Mouse (Mus musculus) CH12.LX (cell line): ENCODE data around the gene Il18r1.

Experiments
- CHD2 ChIP-seq: IDR thresholded peaks from 2 replicates; pipeline ENCODE4 v1.6.1; 2011; ENCODE audit warnings: low read length, improper control_type of control experiment
- CTCF ChIP-seq, 2 experiments: IDR thresholded peaks in 1 of 2; conservative IDR thresholded peaks in 1 of 2; 2 replicates each; pipeline ENCODE4 v1.5.1; 2011 to 2012; ENCODE audit warnings: low read depth in 2 of 2, low read length in 2 of 2, improper control_type of control experiment in 1 of 2, inconsistent platforms in 1 of 2, mild to moderate bottlenecking in 1 of 2, moderate library complexity in 1 of 2
- E2F4 ChIP-seq: IDR thresholded peaks from 2 replicates; pipeline ENCODE4 v1.6.1; 2011; ENCODE audit warnings: low read depth, low read length, improper control_type of control experiment; ENCODE audit not compliant: insufficient replicate concordance
- HCFC1 ChIP-seq: IDR thresholded peaks from 2 replicates; pipeline ENCODE4 v1.6.1; 2012; ENCODE audit warnings: low read depth, mild to moderate bottlenecking, inconsistent platforms, low read length, improper control_type of control experiment
- JUND ChIP-seq: conservative IDR thresholded peaks from 2 replicates; pipeline ENCODE4 v1.6.1; 2011; ENCODE audit warnings: low read depth, low read length, improper control_type of control experiment
- MAFK ChIP-seq: IDR thresholded peaks from 2 replicates; pipeline ENCODE4 v1.6.1; 2011; ENCODE audit warnings: low read length, improper control_type of control experiment; ENCODE audit not compliant: insufficient replicate concordance
- POLR2A ChIP-seq: IDR thresholded peaks from 2 replicates; pipeline ENCODE4 v1.6.1; 2011; ENCODE audit warnings: low read depth, mild to moderate bottlenecking, improper control_type of control experiment, low read length
- SIN3A ChIP-seq: IDR thresholded peaks from 2 replicates; pipeline ENCODE4 v1.6.1; 2012; ENCODE audit warnings: low read length, improper control_type of control experiment, inconsistent platforms
- UBTF ChIP-seq: IDR thresholded peaks from 2 replicates; pipeline ENCODE4 v1.6.1; 2012; ENCODE audit warnings: low read depth, mild to moderate bottlenecking, inconsistent platforms, low read length, improper control_type of control experiment, moderate library complexity
- USF1 ChIP-seq: IDR thresholded peaks from 2 replicates; pipeline ENCODE4 v1.6.1; 2014; ENCODE audit warnings: low read depth, mild to moderate bottlenecking, inconsistent platforms, low read length, improper control_type of control experiment
- ZKSCAN1 ChIP-seq: IDR thresholded peaks from 2 replicates; pipeline ENCODE4 v1.6.1; 2012; ENCODE audit warnings: low read depth, inconsistent platforms, low read length, improper control_type of control experiment, borderline replicate concordance

- TF ChIP-seq USF1 (no peak), SIN3A (no peak), POLR2A (no peak), CTCF (conservative IDR thresholded peaks at IDR 0.05 in 1 of 2, IDR thresholded peaks at IDR 0.05 in 1 of 2; ENCODE audit: low read depth in 2 of 2, low read length in 2 of 2) (no peak), JUND (no peak), HCFC1 (no peak), MAFK (no peak), CHD2 (no peak), UBTF (no peak), ZKSCAN1 (no peak), E2F4 (no peak)
Observed at GRCm38 (mm10) chr1:40432169-40432568, 33.2 kb upstream of the Il18r1 start.
